Mouse (Mus musculus) forebrain, embryonic 10.5 days (tissue): ENCODE measurements around the gene Gli1. TPM values are rescaled to one million over a fixed set of nuclear protein-coding genes. Genes with fewer than 3 reads are reported as not detected.

Experiments
- DNase-seq: peaks from one replicate; pipeline ENCODE4 v3.0.0-alpha.2; 2017; ENCODE audit warnings: low spot score; ENCODE audit errors: extremely low spot score
- H3K27ac ChIP-seq: fragments of 300-500 bp; sonication (generic); 2 replicates; pipeline ENCODE4 v1.5.1; 2016; ENCODE audit warnings: mild to moderate bottlenecking
- H3K27me3 ChIP-seq: fragments of 300-500 bp; sonication (generic); 2 replicates; pipeline ENCODE4 v1.6.1; 2016; ENCODE audit warnings: mild to moderate bottlenecking; ENCODE audit not compliant: poor library complexity, severe bottlenecking
- H3K36me3 ChIP-seq: fragments of 300-500 bp; sonication (generic); replicated peaks from 2 replicates; pipeline ENCODE4 v1.6.1; 2016; ENCODE audit warnings: mild to moderate bottlenecking, moderate library complexity
- H3K4me1 ChIP-seq: fragments of 300-500 bp; sonication (generic); 2 replicates; pipeline ENCODE4 v1.6.1; 2016
- H3K4me3 ChIP-seq: fragments of 300-500 bp; sonication (generic); 2 replicates; pipeline ENCODE4 v1.5.1; 2016; ENCODE audit warnings: mild to moderate bottlenecking, moderate library complexity
- H3K9me3 ChIP-seq: fragments of 300-500 bp; sonication (generic); 2 replicates; pipeline ENCODE4 v1.6.1; 2016; ENCODE audit warnings: mild to moderate bottlenecking, moderate library complexity
- WGBS: fragments of 180-500 bp; shearing (Covaris S2); methylation state at CpG from one replicate; pipeline ENCODE4 v1.1.7; 2016; 5-methylcytosine and 5-hydroxymethylcytosine counted together
- polyA plus RNA-seq: library from polyadenylated mRNA; unstranded; fragments of >200 nt; fragmentation: Nextera tagmentation; extraction: Ambion mirVana; gene quantifications from 2 replicates; pipeline ENCODE4 v1.2.1, GENCODE M21; 2016

Gene Gli1
- polyA plus RNA-seq, 1 experiment from 2014 or later, result 7.0 TPM

GRCm38 (mm10) chr10:127355336-127355735, 13.6 kb upstream of the Gli1 start:
- Histone ChIP-seq H3K27ac (no peak overlapping the region), H3K27me3 (peaks cover 28% of the 10 kb centered on the region), H3K4me1 (peaks cover 18% of the 10 kb centered on the region), H3K36me3 (no peaks in the 10 kb centered on the region), H3K4me3 (no peak overlapping the region), H3K9me3 (no peaks in the 10 kb centered on the region)
- no peak for DNase-seq
- 60% methylated on average over 10 of the region's 10 CpGs for WGBS

- H3K4me3 ChIP-seq, result no peak within 1 kb of the TSS
- H3K27ac ChIP-seq, result no peak within 1 kb of the TSS
- WGBS, result 89% methylated on average over 18 of the region's 18 CpGs
- DNase-seq, result no peak
- no peaks in the 10 kb centered on the region for H3K36me3 ChIP-seq
- peaks cover 22% of the 10 kb centered on the region for H3K4me1 ChIP-seq
- peaks cover 37% of the 10 kb centered on the region for H3K27me3 ChIP-seq
- H3K9me3 ChIP-seq, result no peaks in the 10 kb centered on the region
Observed at GRCm38 (mm10) chr10:127353909-127354895, 12.4 kb upstream of the Gli1 start, which contains the start of gene Inhbe. Gene Inhbe (minus strand): TSS chr10:127354411.

GRCm38 (mm10) chr10:127352766-127353165, 11.0 kb upstream of the Gli1 start:
- Histone ChIP-seq H3K9me3 (no peaks in the 10 kb centered on the region), H3K4me3 (no peak overlapping the region), H3K27ac (no peak overlapping the region), H3K27me3 (peaks cover 37% of the 10 kb centered on the region), H3K4me1 (peaks cover 22% of the 10 kb centered on the region), H3K36me3 (no peaks in the 10 kb centered on the region)
- 92% methylated on average over 11 of the region's 11 CpGs for WGBS
- no peak for DNase-seq

GRCm38 (mm10) chr10:127352187-127352586, 10.4 kb upstream of the Gli1 start:
- H3K9me3 ChIP-seq, result no peaks in the 10 kb centered on the region
- WGBS, result 91% methylated on average over 9 of the region's 9 CpGs
- peaks cover 36% of the 10 kb centered on the region for H3K27me3 ChIP-seq
- H3K4me3 ChIP-seq, result no peak overlapping the region
- H3K36me3 ChIP-seq, result no peaks in the 10 kb centered on the region
- no peak for DNase-seq
- H3K4me1 ChIP-seq, result peaks cover 22% of the 10 kb centered on the region
- no peak overlapping the region for H3K27ac ChIP-seq

GRCm38 (mm10) chr10:127351719-127352118, 9.9 kb upstream of the Gli1 start:
- Histone ChIP-seq H3K4me1 (peaks cover 22% of the 10 kb centered on the region), H3K36me3 (no peaks in the 10 kb centered on the region), H3K4me3 (no peak overlapping the region), H3K27ac (no peak overlapping the region), H3K27me3 (peaks cover 33% of the 10 kb centered on the region), H3K9me3 (no peaks in the 10 kb centered on the region)
- DNase-seq, result no peak
- 73% methylated on average over 8 of the region's 8 CpGs for WGBS

GRCm38 (mm10) chr10:127351285-127351595, 9.5 kb upstream of the Gli1 start:
- peaks cover 33% of the 10 kb centered on the region for H3K27me3 ChIP-seq
- 87% methylated on average over 8 of the region's 8 CpGs for WGBS
- H3K4me1 ChIP-seq, result peaks cover 22% of the 10 kb centered on the region
- H3K36me3 ChIP-seq, result no peaks in the 10 kb centered on the region
- H3K27ac ChIP-seq, result 0 out of 2 replicates have a peak overlapping the region, but pooled peaks have one; percentile 32
- H3K4me3 ChIP-seq, result peak overlapping the region; percentile 31; the same call in 1 of the 2 replicates
- no peaks in the 10 kb centered on the region for H3K9me3 ChIP-seq
- no peak for DNase-seq

- Histone ChIP-seq H3K27ac (0 out of 2 replicates have a peak overlapping the region, but pooled peaks have one; percentile 32), H3K4me3 (peak overlapping the region; percentile 31), H3K4me1 (peaks cover 21% of the 10 kb centered on the region), H3K36me3 (no peaks in the 10 kb centered on the region), H3K9me3 (no peaks in the 10 kb centered on the region), H3K27me3 (peaks cover 33% of the 10 kb centered on the region)
- peak; percentile 78 for DNase-seq
- WGBS, result 16% methylated on average over 24 of the region's 24 CpGs
Observed at GRCm38 (mm10) chr10:127350594-127351284, 9.0 kb upstream of the Gli1 start.

- Histone ChIP-seq H3K27ac (no peak overlapping the region), H3K4me3 (no peak overlapping the region), H3K9me3 (no peaks in the 10 kb centered on the region), H3K4me1 (peaks cover 14% of the 10 kb centered on the region), H3K36me3 (no peaks in the 10 kb centered on the region), H3K27me3 (peaks cover 33% of the 10 kb centered on the region)
- 80% methylated on average over 8 of the region's 8 CpGs for WGBS
- no peak for DNase-seq
Observed at GRCm38 (mm10) chr10:127349810-127350209, 8.0 kb upstream of the Gli1 start.

GRCm38 (mm10) chr10:127348957-127349356, 7.2 kb upstream of the Gli1 start:
- H3K4me3 ChIP-seq, result no peak overlapping the region
- peaks cover 14% of the 10 kb centered on the region for H3K4me1 ChIP-seq
- 71% methylated on average over 4 of the region's 4 CpGs for WGBS
- no peaks in the 10 kb centered on the region for H3K9me3 ChIP-seq
- DNase-seq, result no peak
- no peak overlapping the region for H3K27ac ChIP-seq
- H3K27me3 ChIP-seq, result peaks cover 27% of the 10 kb centered on the region
- no peaks in the 10 kb centered on the region for H3K36me3 ChIP-seq

GRCm38 (mm10) chr10:127346173-127346572, 4.4 kb upstream of the Gli1 start:
- WGBS, result 88% methylated on average over 3 of the region's 3 CpGs
- Histone ChIP-seq H3K9me3 (no peaks in the 10 kb centered on the region), H3K4me3 (no peak overlapping the region), H3K36me3 (no peaks in the 10 kb centered on the region), H3K4me1 (peaks cover 27% of the 10 kb centered on the region), H3K27ac (no peak overlapping the region), H3K27me3 (peaks cover 31% of the 10 kb centered on the region)
- DNase-seq, result no peak

GRCm38 (mm10) chr10:127343029-127343428, 1.3 kb upstream of the Gli1 start:
- Histone ChIP-seq H3K36me3 (peaks cover 2% of the 10 kb centered on the region; the same call in 1 of the 2 replicates), H3K9me3 (no peaks in the 10 kb centered on the region), H3K27me3 (peaks cover 42% of the 10 kb centered on the region), H3K27ac (no peak overlapping the region), H3K4me3 (no peak overlapping the region), H3K4me1 (peaks cover 42% of the 10 kb centered on the region)
- 81% methylated on average over 3 of the region's 3 CpGs for WGBS
- no peak for DNase-seq

- Histone ChIP-seq H3K36me3 (peaks cover 19% of the 10 kb centered on the region), H3K4me1 (peaks cover 42% of the 10 kb centered on the region), H3K27me3 (peaks cover 57% of the 10 kb centered on the region), H3K27ac (peak overlapping the region; percentile 91), H3K9me3 (no peaks in the 10 kb centered on the region), H3K4me3 (peak overlapping the region; percentile 58)
- no peak for DNase-seq
- under 1% methylated on average over 8 of the region's 11 CpGs for WGBS
Observed at GRCm38 (mm10) chr10:127341360-127341690, 449 bp downstream of the Gli1 start.
